Mouse (Mus musculus) thymus, postnatal 10 days (tissue): ENCODE measurements around the gene Itga6.

Experiments
- DNase-seq, 2 experiments: peaks; one replicate each; pipeline ENCODE4 v3.0.0; 2021; ENCODE audit warnings: low spot score in 2 of 2

Gene Itga6

GRCm38 (mm10) chr2:71764961-71765735 lies 19.7 kb downstream of the Itga6 start:
- DNase-seq = no peak

DNA sequence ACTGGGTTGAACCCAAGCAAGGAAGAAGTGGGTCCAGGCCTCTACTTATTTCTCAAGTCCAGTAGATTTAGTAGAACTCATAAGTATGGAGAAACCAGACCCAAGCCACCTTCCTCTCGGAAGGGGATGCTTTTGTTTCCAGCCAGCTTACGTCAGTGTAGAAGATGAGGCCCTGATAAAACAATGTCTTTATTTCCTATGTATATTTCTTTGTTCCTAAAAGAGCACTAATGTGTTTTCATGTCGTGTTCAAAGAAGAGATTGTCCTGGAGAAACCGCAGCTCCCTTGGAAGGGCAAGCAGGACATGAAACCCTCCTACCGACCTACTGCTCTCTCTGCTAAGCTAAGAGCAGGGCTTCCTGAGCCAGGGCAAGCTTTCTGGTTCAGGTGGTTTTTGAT lies 20.6 kb downstream of the Itga6 start:
- DNase-seq = no peak

- no peak for DNase-seq
These were observed 21.7 kb downstream of the Itga6 start for GRCm38 (mm10) chr2:71767019-71767610.

GRCm38 (mm10) chr2:71771762-71772161 lies 26.3 kb downstream of the Itga6 start:
- no peak for DNase-seq

DNA sequence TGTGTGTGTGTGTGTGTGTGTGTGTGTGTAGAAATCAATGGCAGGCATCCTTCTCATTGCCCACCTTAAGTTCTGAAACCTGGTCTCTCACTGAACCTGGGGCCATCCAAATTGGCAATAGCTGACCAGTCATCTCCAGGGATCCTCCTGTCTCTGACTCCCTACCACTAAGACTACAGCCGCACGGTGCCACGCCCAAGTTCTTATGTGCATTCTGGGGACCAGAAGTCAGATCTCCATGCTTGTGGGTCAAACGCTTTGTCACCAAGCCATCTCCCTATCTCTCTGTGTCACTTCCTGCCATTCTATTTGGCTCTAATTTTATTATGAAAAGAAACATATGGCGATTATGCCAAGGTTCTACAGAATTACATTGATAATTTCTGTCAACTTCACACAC lies 28.3 kb downstream of the Itga6 start:
- DNase-seq = no peak

DNA sequence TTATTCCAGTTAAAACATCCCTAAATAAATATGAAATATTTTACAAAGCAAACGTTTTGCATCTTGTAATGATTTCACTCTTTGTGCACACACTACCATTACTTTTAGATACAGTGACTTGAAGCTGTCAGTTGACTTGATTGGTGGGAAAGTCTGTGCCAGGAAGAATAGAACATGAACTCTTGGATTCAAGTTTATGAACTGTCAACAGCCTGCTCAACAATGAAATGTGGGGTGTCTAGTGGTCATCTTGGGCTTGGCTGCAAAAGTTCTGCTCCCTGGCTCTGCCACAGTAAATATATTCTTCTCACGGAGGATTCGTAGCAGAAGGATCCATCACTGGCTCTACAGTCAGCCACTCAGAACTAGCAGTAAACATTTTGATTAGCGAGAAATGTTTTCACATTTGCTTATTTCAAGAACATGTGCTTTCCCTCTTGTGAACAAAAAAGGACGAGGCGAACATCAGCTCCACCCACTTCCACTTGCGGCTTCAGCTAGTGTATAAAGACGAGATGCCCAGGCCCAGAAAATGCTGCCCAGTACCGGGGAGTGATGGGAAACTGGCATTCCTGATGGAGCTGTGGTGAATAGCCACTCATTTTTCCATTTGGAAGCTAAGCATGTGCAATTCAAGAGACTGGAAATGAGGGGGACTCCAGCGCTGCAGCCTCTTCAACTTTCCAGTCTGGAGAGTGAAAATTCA lies 29.0 kb downstream of the Itga6 start:
- no peak for DNase-seq

- no peak for DNase-seq
These were observed 29.8 kb downstream of the Itga6 start for GRCm38 (mm10) chr2:71775201-71775611.

DNA sequence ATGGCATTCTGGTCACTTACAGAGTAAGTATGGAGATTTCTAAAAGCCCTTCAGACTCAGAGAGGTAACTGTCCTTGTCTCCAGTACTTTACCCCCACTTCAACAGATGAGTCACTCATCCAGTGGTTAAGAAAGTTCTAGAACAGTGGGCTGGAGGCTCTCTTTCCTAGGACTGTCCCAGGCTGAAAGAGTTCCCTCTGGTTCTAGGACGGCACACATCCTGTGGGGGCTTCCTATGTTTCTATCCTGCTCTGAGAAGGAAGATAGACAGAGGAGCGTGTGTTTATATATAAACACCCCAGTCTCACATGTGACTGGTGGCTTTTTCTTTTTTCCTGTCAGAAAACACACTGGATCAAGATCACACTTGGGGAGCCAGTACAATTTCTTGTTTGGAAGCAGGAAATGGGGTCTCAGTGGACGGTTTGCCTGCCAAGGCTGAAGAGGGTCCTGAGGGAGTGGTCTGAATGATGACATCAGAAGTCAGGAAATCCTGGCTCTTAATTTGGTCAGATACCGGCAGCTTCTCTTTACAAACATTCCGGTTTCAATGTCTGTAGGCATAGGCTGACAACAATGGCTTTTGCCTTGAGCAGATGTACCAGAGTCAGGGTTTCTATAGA lies 34.0 kb downstream of the Itga6 start:
- no peak for DNase-seq

GRCm38 (mm10) chr2:71780016-71780415 lies 34.6 kb downstream of the Itga6 start:
- no peak for DNase-seq

GRCm38 (mm10) chr2:71785260-71785659 lies 39.8 kb downstream of the Itga6 start:
- peak; percentile 35 to 41 for DNase-seq

DNA sequence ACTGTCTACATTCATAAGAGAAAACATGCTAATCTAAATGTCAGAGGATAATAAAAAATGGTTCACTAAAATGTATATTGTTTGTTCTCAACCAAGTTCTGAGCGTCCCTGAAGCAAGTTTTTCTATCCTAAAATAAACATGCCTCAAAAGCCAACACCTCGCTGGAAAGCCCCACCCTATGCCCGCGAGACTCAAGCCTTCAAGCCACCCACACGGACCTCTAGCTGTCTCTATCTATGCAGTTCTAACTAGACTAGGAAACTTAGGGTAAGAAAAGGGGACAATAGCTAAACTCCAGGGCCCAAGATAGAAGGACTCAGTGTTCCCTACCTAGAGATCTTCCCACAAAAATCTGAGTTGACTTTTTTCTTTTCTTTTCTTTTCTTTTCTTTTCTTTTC lies 40.6 kb downstream of the Itga6 start:
- DNase-seq = no peak

DNA sequence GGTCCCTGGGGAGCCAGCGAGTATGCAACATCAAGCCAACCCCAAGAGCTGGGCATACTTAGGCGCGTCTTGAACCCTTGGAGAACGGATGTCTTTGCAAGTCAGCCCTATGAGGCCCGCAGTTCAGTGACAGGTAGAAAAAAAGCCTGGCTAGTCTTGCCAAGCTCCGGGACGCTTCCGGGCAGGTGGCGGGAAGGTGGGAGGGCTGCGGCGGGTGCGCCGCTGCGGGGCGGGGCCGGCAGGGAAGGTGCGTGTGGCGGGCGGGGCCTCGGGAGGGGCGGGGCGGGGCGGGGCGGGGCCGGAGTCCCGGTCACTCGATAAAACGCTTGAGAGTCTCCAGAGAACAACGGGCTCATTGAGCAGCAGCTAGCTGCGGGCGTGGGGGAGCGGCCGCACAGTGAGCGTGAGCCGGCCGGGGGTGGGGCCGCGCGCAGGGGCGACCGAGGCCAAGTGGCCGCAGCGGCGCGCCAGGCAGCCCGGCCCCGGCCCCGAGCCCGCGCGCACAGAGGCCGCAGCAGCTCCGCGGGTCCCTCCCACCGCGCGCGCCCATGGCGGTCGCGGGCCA lies 41.3 kb downstream of the Itga6 start:
- peak; percentile 81 to 86 for DNase-seq

DNA sequence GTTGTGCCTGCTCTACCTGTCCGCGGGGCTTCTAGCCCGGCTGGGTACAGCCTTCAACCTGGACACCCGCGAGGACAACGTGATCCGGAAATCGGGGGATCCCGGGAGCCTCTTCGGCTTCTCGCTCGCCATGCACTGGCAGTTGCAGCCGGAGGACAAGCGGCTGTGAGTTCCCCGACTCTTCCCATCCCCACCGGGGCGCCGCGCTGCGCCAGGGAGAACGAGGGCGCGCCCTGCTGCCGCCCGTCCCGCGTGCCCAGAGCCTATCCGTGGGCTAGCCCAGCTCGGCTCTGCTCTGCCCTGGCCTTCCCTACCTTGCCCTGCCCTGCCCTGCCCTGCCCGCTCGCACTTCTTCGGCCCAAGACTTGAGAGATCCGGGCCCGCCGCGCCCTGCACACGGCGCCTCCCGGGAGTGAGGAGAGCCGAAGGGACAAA lies 41.8 kb downstream of the Itga6 start:
- peak; percentile 60 to 66 for DNase-seq

- peak; percentile 52 to 60 for DNase-seq
These were observed 42.4 kb downstream of the Itga6 start for GRCm38 (mm10) chr2:71787591-71788460.

GRCm38 (mm10) chr2:71790752-71791151 lies 45.3 kb downstream of the Itga6 start:
- DNase-seq = no peak

DNA sequence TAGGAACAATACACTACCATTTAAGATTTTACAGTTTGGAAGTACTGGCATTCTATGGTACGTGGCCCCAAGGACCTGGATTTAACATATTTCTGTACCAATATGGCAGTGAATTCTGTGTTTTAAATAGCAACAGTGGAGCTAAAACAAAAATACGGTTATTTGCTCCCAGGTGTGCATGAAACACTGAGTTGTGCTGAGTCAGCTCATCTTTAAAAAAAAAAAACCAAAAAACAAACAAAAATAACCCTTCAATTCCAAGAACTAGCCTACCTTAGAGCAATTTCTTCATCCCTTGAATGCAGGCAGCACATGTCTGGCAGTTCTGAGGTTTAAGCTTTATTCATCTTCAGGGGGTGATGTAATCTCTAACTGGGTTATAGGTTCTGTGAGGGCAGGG lies 45.8 kb downstream of the Itga6 start:
- no peak for DNase-seq

- no peak for DNase-seq
These were observed 48.7 kb downstream of the Itga6 start for GRCm38 (mm10) chr2:71794139-71794538.

DNA sequence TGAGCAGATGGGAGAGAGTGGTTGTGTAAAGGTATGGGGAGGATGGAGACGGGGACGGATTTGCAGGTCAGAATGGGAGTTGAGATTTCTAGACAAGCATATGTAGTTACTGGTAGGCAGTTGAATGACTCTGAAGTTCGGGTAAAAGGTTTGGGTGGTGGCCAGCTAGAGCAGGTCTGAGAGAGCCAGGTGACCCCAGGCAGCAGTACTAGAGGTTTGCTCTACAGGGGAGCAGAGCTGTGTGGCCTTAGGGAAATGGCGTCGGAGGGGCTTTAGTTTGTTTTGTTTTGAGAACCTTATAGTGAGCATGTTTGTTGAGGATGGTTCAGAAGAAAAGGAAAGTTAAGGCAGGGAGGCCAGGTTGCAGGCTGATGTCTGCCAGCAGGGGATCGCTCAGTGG lies 51.4 kb downstream of the Itga6 start:
- DNase-seq = no peak

DNA sequence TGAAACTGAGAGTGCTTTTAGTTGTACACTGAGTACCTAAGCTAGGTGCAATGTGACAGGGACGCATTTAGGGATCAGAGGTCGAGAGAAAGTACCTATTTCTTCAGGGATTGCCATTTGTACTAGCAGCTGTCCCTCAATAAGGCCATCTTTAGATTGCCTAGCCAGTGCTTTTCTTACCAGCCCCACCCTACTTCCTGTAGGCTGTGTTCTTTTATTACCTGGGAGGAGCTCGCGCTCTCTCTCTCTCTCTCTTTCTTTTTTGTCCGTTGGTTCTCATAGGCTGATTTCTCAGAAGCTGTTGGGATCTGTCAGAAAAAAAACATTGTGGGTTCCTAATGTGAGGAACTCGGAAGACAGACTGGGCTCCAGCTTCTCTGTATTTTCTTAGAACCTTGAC lies 55.4 kb downstream of the Itga6 start:
- DNase-seq = no peak

DNA sequence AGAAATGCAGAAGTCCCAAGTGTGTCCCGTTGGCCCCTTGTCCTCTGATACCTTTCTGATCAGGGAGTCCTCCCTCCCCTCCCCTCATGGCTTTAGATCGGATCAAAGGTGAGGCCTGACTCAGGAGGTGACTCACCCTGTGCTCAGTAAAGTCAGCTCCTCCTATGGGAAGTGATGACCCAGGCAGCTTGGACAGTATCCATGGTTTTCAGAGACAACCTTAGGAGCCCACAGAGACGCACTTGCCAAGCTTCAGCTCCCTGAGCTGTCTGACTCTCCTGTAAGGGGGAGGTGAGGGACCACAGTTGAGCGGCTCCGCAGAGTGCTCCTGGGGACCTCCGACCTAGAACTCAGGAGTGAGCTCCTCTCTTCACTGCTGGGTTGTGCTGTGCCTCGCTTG lies 56.3 kb downstream of the Itga6 start:
- DNase-seq = no peak

GRCm38 (mm10) chr2:71802131-71802530 lies 56.7 kb downstream of the Itga6 start:
- DNase-seq = no peak
